Mouse (Mus musculus) embryonic facial prominence, embryonic 11.5 days (tissue): ENCODE results near the gene Myo19. TPM values are rescaled to one million over a fixed set of nuclear protein-coding genes. Genes with fewer than 3 reads are reported as not detected.

ENCODE experiments used
- ATAC-seq: fragments of 200-750 bp; cut with Nextera tagmentation; replicated peaks from 2 replicates; pipeline ENCODE4 v1.8.0; 2017; ENCODE audit warnings: low read depth; ENCODE audit not compliant: insufficient number of reproducible peaks, low FRiP score, low TSS enrichment
- DNase-seq: peaks from one replicate; pipeline ENCODE4 v3.0.0-alpha.2; 2015; ENCODE audit warnings: low spot score
- H3K27ac ChIP-seq: fragments of 300-500 bp; sonication (generic); replicated peaks from 2 replicates; pipeline ENCODE4 v1.5.1; 2014; ENCODE audit warnings: mild to moderate bottlenecking, low read depth, low read length, control low read depth
- H3K27me3 ChIP-seq: fragments of 300-500 bp; sonication (generic); 2 replicates; pipeline ENCODE4 v1.6.1; 2014; ENCODE audit warnings: mild to moderate bottlenecking, low read length, moderate library complexity, mixed read lengths; ENCODE audit not compliant: control insufficient read depth, insufficient read depth
- H3K36me3 ChIP-seq: fragments of 300-500 bp; sonication (generic); replicated peaks from 2 replicates; pipeline ENCODE4 v1.6.1; 2014; ENCODE audit warnings: low read depth, mild to moderate bottlenecking, low read length, moderate library complexity, mixed read lengths; ENCODE audit not compliant: control insufficient read depth, insufficient read depth
- H3K4me1 ChIP-seq: fragments of 300-500 bp; sonication (generic); 2 replicates; pipeline ENCODE4 v1.6.1; 2014; ENCODE audit warnings: low read length, mixed read lengths; ENCODE audit not compliant: control insufficient read depth, insufficient read depth
- H3K4me2 ChIP-seq: fragments of 300-500 bp; sonication (generic); 2 replicates; pipeline ENCODE4 v1.6.1; 2014; ENCODE audit warnings: low read depth, mild to moderate bottlenecking, control low read depth, low read length, moderate library complexity
- H3K4me3 ChIP-seq: fragments of 300-500 bp; sonication (generic); 2 replicates; pipeline ENCODE4 v1.5.1; 2014; ENCODE audit warnings: low read depth, low read length, control low read depth
- H3K9ac ChIP-seq: fragments of 300-500 bp; sonication (generic); replicated peaks from 2 replicates; pipeline ENCODE4 v1.6.1; 2014; ENCODE audit warnings: mild to moderate bottlenecking, control low read depth, low read length
- H3K9me3 ChIP-seq: fragments of 300-500 bp; sonication (generic); replicated peaks from 2 replicates; pipeline ENCODE4 v1.6.1; 2016; ENCODE audit warnings: mild to moderate bottlenecking, low read length, inconsistent platforms, mixed read lengths; ENCODE audit not compliant: control insufficient read depth
- WGBS: fragments of 180-500 bp; shearing (Covaris S2); extraction: QIAGEN DNeasy Blood & Tissue Kit; methylation state at CpG from one replicate; pipeline ENCODE4 v1.1.7; 2014; 5-methylcytosine and 5-hydroxymethylcytosine counted together
- polyA plus RNA-seq: library from polyadenylated mRNA; unstranded; fragments of >200 nt; fragmentation: Nextera tagmentation; extraction: Ambion mirVana; gene quantifications from 2 replicates; pipeline ENCODE4 v1.2.1, GENCODE M21; 2014

Gene Myo19
- polyA plus RNA-seq, 1 experiment from 2014 or later, result 8.1 TPM

DNA sequence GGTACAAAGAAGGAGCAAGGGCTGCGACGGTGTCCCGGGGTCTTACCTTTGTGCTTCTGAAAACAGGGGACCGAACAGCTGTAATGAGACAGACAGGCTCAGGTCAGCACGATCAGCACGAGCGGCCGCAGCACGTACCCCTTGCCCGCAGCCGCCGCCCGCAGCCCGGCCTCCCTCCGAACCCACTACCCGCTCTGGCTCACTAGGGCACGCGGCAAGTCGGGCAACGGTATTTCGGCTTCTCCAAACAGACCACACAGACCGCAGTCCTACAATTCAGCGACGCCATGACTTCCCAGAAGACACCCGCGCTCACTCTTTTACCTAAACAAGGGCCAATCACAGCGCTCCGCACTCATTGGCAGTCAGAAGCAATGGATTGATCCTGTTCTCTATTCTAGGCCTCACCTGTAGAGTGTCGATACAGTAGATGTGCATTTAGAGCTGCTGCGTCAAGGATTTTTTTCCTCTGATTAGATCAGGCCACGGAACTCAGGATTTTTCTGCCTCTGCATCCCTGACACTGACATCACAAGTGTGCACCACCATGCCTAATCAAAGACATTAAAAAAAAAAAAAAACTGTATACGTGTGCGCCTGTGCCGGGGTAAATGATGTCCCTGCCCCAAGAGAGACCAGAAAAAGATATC, 36.2 kb downstream of the Myo19 start, which contains the start of gene Znhit3:
Znhit3 (minus strand) TSS at position 314 of the 650 bp plus-strand sequence.
- H3K27ac ChIP-seq, result 0 out of 2 replicates have a peak within 1 kb of the TSS, but pooled peaks have one; percentile 20
- H3K36me3 ChIP-seq, result no peaks in the 10 kb centered on the region; the same call in none of the 2 replicates
- peak within 1 kb of the TSS; percentile 43 for H3K4me2 ChIP-seq
- DNase-seq, result peak; percentile 93
- no peaks in the 10 kb centered on the region for H3K4me1 ChIP-seq
- H3K9me3 ChIP-seq, result no peaks in the 10 kb centered on the region
- H3K27me3 ChIP-seq, result no peaks in the 10 kb centered on the region
- peak within 1 kb of the TSS; percentile 96 for H3K4me3 ChIP-seq
- H3K9ac ChIP-seq, result peak within 1 kb of the TSS; percentile 88
- 4% methylated on average over 33 of the region's 34 CpGs for WGBS
- ATAC-seq, result peak; percentile 82

DNA sequence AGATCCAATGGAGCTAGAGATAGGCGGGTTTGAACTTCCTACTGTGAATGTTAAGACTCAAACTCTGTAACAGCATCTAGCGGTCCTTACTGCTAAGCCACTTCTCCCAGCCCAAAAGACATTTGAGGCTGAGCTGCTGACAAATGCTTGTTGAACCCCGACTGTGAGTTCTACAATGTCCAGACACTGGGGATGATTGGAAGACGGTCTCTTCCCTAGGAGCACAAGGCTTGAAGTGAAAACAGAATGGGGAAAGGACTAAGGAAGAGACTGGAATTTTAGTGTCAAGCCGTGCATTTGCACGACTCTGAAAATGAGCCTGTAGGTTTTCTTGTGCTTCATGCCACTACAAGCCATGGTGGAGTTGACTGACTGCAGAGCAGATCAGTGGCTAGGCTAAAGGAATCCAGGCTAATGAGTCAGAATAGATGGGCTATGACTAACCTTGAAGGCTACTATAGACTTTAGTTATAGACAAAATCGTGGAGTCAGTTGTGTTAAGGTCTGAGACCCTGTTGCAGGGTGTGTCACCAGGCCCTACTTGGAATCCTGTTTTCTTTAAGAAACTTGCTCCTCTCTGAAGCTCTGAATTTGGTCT, 36.9 kb downstream of the Myo19 start:
- no peaks in the 10 kb centered on the region for H3K27me3 ChIP-seq
- 52% methylated on average over 7 of the region's 7 CpGs for WGBS
- H3K9ac ChIP-seq, result peak overlapping the region; percentile 88
- peak overlapping the region; percentile 42 for H3K4me2 ChIP-seq
- H3K4me1 ChIP-seq, result no peaks in the 10 kb centered on the region
- peak overlapping the region; percentile 96 for H3K4me3 ChIP-seq
- no peaks in the 10 kb centered on the region for H3K9me3 ChIP-seq
- ATAC-seq (no peak), DNase-seq (no peak)
- H3K36me3 ChIP-seq, result no peaks in the 10 kb centered on the region; the same call in none of the 2 replicates
- H3K27ac ChIP-seq, result no peak overlapping the region

GRCm38 (mm10) chr11:84918425-84918824, 38.5 kb downstream of the Myo19 start:
- peak; percentile 80; the same call in 1 of the 2 replicates for ATAC-seq
- DNase-seq, result peak; percentile 87
- Histone ChIP-seq H3K9ac (no peak overlapping the region), H3K27ac (no peak overlapping the region), H3K9me3 (no peaks in the 10 kb centered on the region), H3K4me1 (no peaks in the 10 kb centered on the region), H3K4me2 (peak overlapping the region; percentile 25; the same call in 1 of the 2 replicates), H3K4me3 (no peak overlapping the region), H3K27me3 (no peaks in the 10 kb centered on the region), H3K36me3 (no peaks in the 10 kb centered on the region; the same call in 1 of the 2 replicates)
- WGBS, result 7% methylated on average over 16 of the region's 16 CpGs

- H3K9me3 ChIP-seq, result no peaks in the 10 kb centered on the region
- H3K4me3 ChIP-seq, result no peak overlapping the region
- no peaks in the 10 kb centered on the region for H3K36me3 ChIP-seq
- ATAC-seq (no peak), DNase-seq (peak; percentile 61)
- no peak overlapping the region for H3K4me2 ChIP-seq
- no peak overlapping the region for H3K9ac ChIP-seq
- WGBS, result 47% methylated on average over 3 of the region's 3 CpGs
- H3K4me1 ChIP-seq, result no peaks in the 10 kb centered on the region
- no peaks in the 10 kb centered on the region for H3K27me3 ChIP-seq
- no peak overlapping the region for H3K27ac ChIP-seq
Observed at GRCm38 (mm10) chr11:84919276-84919675, 39.3 kb downstream of the Myo19 start.

- Histone ChIP-seq H3K9me3 (no peaks in the 10 kb centered on the region), H3K27me3 (no peaks in the 10 kb centered on the region), H3K4me2 (no peak overlapping the region), H3K4me1 (no peaks in the 10 kb centered on the region), H3K36me3 (no peaks in the 10 kb centered on the region), H3K27ac (no peak overlapping the region), H3K4me3 (no peak overlapping the region), H3K9ac (no peak overlapping the region)
- ATAC-seq (no peak), DNase-seq (no peak)
- WGBS, result 75% methylated on average over 7 of the region's 7 CpGs
Observed at GRCm38 (mm10) chr11:84919951-84920350, 40.0 kb downstream of the Myo19 start.

DNA sequence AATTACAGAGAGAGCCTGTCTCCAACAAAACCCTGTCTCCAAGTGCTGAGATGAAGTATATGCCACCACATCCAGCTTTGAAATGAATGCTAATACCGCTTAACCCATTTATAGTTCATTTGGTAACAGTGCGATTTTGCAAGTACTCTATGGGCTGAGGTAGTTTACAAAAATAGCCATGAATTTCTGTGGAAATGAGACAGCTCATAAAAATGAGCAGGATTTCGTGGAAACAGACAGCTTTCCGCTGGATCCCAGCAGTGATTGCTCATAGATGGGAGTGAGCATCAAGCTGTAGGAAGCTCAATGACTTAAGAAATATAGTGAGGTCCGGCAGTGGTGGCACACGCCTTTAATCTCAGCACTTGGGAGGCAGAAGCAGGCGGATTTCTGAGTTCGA, 41.0 kb downstream of the Myo19 start:
- no peak for ATAC-seq
- Histone ChIP-seq H3K27me3 (no peaks in the 10 kb centered on the region), H3K9me3 (no peaks in the 10 kb centered on the region), H3K27ac (no peak overlapping the region), H3K36me3 (no peaks in the 10 kb centered on the region), H3K4me3 (no peak overlapping the region), H3K4me2 (no peak overlapping the region), H3K4me1 (no peaks in the 10 kb centered on the region), H3K9ac (no peak overlapping the region)
- DNase-seq, result no peak
- WGBS, result 90% methylated on average over 8 of the region's 8 CpGs

- H3K4me3 ChIP-seq, result no peak overlapping the region
- ATAC-seq (no peak), DNase-seq (peak; percentile 42)
- no peak overlapping the region for H3K27ac ChIP-seq
- H3K9ac ChIP-seq, result no peak overlapping the region
- 16% methylated on average over 6 of the region's 6 CpGs for WGBS
- H3K27me3 ChIP-seq, result no peaks in the 10 kb centered on the region
- H3K4me1 ChIP-seq, result no peaks in the 10 kb centered on the region
- H3K36me3 ChIP-seq, result no peaks in the 10 kb centered on the region
- no peak overlapping the region for H3K4me2 ChIP-seq
- H3K9me3 ChIP-seq, result no peaks in the 10 kb centered on the region
Observed at GRCm38 (mm10) chr11:84932261-84932660, 52.3 kb downstream of the Myo19 start.

DNA sequence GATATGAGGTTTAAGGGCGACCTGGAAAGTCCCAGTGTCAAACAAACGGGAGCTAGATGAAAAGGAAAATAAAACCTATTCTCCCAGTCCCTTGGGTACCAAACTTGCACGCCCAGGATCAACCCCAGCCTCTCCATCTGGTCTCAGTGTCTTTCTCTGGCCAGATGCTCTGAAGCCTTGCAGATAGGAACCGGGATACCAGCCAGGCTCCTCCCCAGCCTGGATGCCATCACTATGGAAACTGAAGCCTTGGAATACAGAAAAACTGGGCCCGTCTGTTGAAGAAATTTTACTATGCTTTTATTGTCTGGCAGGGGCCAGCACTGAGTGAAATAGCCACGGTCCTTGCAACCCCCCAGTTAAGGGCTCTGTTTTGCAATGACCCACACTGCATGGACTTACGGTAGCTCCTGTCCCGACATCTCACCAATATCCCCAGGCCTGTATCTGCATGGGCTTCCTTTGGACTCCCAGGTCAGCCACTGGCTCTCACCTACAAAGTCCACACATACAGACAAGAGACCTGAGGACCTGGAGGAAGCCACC, 59.6 kb downstream of the Myo19 start:
- Histone ChIP-seq H3K4me2 (no peak overlapping the region), H3K4me3 (no peak overlapping the region), H3K4me1 (no peaks in the 10 kb centered on the region), H3K27me3 (0 out of 2 replicates have a peak, but pooled peaks cover 4% of the 10 kb centered on the region), H3K27ac (no peak overlapping the region), H3K36me3 (no peaks in the 10 kb centered on the region), H3K9me3 (no peaks in the 10 kb centered on the region), H3K9ac (no peak overlapping the region)
- no peak for ATAC-seq
- DNase-seq, result no peak
- WGBS, result 68% methylated on average over 8 of the region's 8 CpGs
